Mouse (Mus musculus) heart, postnatal 36 days (tissue): ENCODE results near the gene Hist2h2ac. TPM values are rescaled to one million over a fixed set of nuclear protein-coding genes. Genes with fewer than 3 reads are reported as not detected.
"Not testable (repeated sequence)": the region's sequence is repeated elsewhere in the genome, so short reads cannot be mapped to it uniquely, and the experiment has no call there.

ENCODE experiments used
- DNase-seq, 2 experiments: peaks; one replicate each; pipeline ENCODE4 v3.0.0; 2021 to 2022
- intact Hi-C: fragments of 180-260 bp; cut with DNase I; formaldehyde crosslinking; loops from one replicate; pipeline ENCODE4 v1.15.1; 2025
- total RNA-seq, 2 experiments: library from RNA; stranded (reverse); gene quantifications; 2 replicates each; pipeline ENCODE4 v1.2.3; 2021

Gene Hist2h2ac
- total RNA-seq, 2 experiments from 2014 or later, result 32.1 to 35.4 TPM

DNA sequence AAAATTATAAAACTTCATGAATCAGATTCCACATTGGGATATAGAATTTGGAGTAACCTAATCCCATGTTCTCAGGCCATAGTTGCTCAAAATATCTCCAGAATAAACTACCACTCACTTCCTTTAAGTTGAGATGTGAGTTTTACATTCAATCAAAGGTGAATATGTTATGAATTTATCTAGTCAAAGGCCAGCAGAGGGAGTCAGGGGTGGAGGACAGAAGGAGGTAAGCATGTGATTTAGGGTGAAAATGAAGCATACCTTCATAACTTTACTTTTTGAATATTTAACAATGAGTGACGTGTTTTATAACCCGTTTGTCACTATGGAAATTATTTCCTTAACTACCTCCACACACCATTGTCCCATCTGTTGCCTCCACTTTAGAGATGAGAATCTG, 14.2 kb upstream of the Hist2h2ac start:
- intact Hi-C loops, result no loop called here
- DNase-seq, result no peak

DNA sequence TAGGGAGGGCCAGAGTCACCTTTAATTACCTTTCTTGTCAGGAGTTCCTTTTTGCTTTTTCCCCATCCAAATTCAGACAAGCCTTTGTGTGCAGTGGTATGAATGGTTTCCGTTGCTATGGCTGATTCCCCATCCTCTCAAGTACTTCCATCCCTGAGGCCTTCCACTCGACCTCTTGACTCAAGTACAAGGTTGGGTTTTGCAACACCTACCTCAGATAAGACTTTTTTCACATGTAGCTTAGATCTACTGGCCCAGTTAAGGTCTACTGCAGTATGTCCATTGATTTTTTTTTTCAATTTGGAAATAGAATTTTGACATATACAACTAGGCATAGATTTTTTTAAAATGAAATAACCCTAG, 11.1 kb upstream of the Hist2h2ac start:
- intact Hi-C loops, result no loop called here
- DNase-seq, result no peak

DNA sequence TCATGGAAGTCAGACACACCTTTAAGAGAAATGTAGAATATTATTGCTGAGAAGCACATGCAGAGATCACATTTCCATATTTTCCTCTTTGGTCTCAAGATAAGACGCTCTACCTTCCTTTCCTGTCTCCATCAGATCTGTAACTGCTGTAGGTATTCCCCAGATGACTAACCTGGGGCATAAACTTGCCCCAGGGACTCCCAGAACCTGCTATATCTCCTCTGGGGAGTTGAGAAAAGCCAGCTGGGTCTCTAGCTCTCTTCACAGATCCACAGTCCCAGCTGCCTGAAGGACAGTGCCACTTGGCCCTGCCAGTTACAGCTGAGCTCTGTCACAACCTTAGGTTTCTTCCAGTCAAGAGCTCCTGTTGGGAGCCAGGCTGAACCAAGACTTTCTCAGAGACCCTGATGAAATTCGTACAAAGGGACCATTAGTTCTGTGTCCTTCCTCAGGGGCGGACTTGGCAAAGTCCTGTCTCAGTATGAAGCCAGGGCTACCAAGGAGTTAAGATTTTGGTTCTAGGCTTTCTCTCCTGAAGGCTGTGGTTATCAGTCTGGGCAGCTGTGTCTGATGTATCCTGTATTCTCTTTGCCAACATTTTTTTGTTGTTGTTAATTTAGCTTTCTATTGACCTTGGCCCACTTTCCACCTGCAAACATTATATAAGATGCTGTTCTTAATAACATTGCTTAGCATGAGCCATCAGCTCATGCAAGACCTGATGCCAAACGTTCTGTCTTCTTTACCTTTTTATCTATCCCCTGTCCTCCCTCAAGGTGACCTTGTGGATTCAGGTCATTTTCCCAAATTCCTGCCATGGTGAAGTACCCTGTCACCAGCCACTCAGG, 10.5 kb upstream of the Hist2h2ac start:
- intact Hi-C loops, result no loop called here
- DNase-seq, result no peak

DNA sequence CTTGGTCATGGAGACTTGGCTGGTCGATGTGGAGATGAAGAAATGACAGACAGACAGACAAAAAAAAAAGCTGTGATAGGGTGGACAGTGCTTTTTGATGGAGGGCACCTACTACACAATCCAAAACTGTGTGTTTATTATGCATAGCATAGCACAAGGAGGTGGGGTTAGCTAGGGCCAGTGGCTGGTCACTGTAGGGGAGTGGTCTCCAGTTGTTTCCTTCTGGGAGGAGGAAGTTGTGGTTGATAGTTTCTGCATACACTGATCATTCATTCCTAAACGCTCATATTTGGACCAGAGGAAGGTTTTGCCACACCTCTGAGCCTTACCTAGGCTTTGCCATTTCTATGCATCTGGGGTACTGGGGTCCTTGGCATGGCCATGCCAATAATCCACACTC, 9.7 kb upstream of the Hist2h2ac start:
- intact Hi-C loops, result no loop called here
- DNase-seq, result no peak

DNA sequence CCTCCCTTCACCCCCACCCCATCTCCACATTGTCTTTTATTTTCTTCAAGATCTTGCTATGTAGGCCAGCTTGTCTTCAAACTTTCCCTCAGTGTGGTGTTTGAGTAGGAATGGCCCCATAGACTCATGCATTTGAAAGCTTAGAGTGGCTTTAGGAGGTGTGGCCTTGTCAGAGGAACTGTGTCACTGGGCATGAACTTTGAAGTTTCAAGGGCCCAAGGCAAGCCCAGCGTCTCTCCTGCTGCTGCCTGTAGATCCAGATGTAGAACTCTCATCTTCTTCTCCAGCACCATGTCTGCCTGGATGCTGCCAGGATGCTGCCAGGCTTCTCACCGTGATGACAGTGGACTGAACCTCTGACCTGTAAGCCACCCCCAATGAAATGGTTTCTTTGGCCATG, 8.1 kb upstream of the Hist2h2ac start:
- intact Hi-C loops, result no loop called here

DNA sequence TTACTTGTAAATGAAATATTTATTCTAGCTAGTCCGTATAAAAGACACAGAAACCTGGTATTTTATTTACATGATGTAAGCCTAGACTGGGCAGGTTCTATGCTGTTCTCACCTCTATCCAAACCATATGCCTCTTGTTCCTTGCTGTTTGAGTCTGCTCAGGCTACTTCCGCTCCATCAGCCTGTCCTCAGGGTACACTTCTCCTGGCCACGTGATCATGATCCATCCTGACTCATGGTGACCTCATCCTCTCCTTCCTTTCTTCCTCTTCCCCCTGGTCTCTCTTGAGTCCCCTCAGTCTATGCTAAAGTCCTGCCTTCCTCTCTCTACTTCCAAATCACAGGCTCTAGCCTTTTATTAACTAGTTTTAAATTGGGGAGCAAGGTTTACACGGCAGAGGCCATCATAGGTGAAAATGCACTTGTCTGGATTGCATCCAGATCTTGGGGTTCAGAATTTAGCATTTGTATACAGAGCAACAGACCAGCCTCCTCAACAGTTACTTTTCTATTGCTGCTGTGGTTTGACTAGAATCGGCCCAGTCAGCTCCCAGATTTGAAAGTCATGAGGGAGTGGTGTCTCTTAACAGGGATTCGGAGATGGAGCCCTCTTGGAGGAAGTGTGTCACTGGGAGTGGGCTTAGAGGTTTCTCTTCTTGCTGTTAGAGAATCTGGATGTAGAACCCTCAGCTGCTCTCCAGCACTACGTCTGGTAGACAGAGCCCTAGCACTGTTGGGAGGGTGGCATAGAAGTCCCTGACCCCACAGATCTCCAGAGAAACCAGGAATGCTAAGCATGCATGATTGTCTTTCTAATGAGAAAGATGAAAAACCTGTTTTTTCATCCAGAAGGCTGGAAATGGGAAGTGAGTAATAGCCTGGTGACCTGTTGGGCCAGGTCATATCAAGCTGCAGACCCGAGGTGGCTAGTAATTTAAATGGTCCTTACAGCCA, 6.3 kb upstream of the Hist2h2ac start:
- DNase-seq, result peak in 1 of 2 experiments; percentile 18
- intact Hi-C loops, result no loop called here

More for the DNA sequence above, 8.1 kb upstream of the Hist2h2ac start:
- no peak for DNase-seq

- no peak for DNase-seq
Measured at GRCm38 (mm10) chr3:96225421-96225820, 4.7 kb upstream of the Hist2h2ac start.

GRCm38 (mm10) chr3:96222774-96223173, 2.1 kb upstream of the Hist2h2ac start:
- intact Hi-C loops, result no loop called here
- DNase-seq, result no peak

More at GRCm38 (mm10) chr3:96225421-96225820, 4.7 kb upstream of the Hist2h2ac start:
- intact Hi-C loops, result no loop called here

- peak in 1 of 2 experiments; percentile 33 for DNase-seq
- intact Hi-C loops, result loop anchor here (2.0 kb wide), 2 partner anchors 15 to 41 kb away; partner anchors contain the start of gene Hist2h4
Measured at GRCm38 (mm10) chr3:96221640-96222038, 959 bp upstream of the Hist2h2ac start.

DNA sequence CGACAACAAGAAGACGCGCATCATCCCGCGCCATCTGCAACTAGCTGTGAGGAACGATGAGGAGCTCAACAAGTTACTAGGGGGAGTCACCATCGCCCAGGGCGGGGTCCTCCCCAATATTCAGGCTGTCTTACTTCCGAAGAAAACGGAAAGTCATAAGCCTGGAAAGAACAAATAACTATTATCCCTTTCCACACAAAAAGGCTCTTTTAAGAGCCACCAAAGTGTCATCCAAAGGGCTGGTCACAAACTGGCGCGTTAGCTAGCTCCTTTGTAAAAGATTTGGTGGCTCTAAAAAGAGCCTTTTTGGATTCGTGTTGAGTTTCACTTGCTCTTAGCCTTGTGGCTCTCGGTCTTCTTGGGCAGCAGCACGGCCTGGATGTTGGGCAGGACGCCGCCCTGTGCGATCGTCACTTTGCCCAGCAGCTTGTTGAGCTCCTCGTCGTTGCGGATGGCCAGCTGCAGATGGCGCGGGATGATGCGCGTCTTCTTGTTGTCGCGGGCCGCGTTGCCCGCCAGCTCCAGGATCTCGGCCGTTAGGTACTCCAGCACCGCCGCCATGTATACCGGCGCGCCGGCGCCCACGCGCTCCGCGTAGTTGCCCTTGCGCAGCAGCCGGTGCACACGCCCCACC, 432 bp downstream of the Hist2h2ac start:
- intact Hi-C loops, result loop anchor here (2.0 kb wide), 2 partner anchors 17 to 43 kb away; partner anchors contain the start of gene Hist2h4
- peak; percentile 42 to 87 for DNase-seq

DNA sequence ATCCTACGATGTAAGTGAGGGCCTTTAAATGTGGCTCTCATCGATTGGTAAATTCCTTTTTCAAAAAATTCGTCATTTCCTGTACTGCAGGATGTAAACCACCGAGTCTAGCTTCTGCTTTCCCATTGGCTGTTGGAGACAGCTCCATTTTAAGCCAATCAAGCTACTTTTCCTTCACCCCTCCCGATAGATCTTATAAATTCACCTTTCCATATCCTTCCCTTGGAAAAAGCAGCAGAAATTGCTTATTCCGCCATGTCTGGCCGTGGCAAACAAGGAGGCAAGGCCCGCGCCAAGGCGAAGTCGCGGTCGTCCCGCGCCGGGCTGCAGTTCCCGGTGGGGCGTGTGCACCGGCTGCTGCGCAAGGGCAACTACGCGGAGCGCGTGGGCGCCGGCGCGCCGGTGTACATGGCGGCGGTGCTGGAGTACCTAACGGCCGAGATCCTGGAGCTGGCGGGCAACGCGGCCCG, 984 bp downstream of the Hist2h2ac start, which contains the start of the genes Bola1 and Hist2h2ab:
Gene Bola1 (minus strand): TSS at position 49 of the 470 bp plus-strand sequence.
Gene Hist2h2ab (plus strand): TSS at position 205 of the 470 bp plus-strand sequence.
- peak; percentile 72 to 88 for DNase-seq
- intact Hi-C loops, result loop anchor here (2.0 to 5.0 kb wide), 4 partner anchors 17 to 152 kb away; partner anchors contain the start of genes Hist2h4 and Sf3b4

GRCm38 (mm10) chr3:96219191-96219641, 1.5 kb downstream of the Hist2h2ac start:
- intact Hi-C loops, result loop anchor here (2.0 to 5.0 kb wide), 2 partner anchors 46 to 152 kb away; partner anchors contain the start of gene Sf3b4
- peak; percentile 37 to 50 for DNase-seq

- intact Hi-C loops, result no loop called here
- DNase-seq, result no peak
Measured at GRCm38 (mm10) chr3:96209242-96209641, 11.4 kb downstream of the Hist2h2ac start.

DNA sequence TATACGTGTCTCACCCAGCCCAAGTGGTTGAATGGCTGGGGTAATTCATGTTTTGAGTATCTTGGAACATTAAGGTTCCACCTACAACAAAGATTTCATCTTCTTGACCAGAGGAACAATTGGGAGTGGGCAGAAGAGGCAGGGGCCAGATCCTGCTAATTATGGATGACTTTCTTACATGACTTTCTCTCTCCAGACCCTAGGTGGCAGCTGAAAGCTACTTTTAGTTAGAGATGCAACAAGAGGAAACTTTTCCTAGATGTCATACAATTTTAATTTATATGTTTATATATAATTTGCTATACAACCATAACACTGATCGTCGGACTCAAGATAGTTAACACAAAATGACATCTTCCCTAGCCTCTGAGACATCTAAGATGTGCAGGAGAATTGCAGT, 12.9 kb downstream of the Hist2h2ac start:
- intact Hi-C loops, result no loop called here
- no peak for DNase-seq

GRCm38 (mm10) chr3:96199731-96200130, 20.9 kb downstream of the Hist2h2ac start:
- no peak for DNase-seq
- intact Hi-C loops, result no loop called here

GRCm38 (mm10) chr3:96198601-96199251, 22.0 kb downstream of the Hist2h2ac start:
- intact Hi-C loops, DNase-seq: not testable (repeated sequence)

DNA sequence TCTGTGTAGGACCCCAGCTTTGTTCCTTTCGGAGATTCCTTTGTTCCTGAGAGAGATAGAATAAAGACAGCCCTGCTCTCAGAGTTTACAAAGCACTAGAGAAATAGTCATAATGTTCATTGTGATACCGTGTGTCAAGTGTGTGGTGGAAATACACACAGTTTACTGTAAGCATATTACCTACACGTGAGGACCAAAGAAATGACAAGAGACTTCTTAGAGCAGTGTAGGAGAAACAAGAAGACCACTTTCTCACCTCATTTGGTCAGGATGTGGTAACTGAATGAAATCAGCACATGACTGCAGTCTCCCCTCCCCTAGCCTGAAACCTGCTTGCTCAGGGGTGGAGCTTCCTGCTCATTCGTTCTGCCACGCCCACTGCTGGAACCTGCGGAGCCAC, 22.5 kb downstream of the Hist2h2ac start:
- no peak for DNase-seq
- intact Hi-C loops, result no loop called here

DNA sequence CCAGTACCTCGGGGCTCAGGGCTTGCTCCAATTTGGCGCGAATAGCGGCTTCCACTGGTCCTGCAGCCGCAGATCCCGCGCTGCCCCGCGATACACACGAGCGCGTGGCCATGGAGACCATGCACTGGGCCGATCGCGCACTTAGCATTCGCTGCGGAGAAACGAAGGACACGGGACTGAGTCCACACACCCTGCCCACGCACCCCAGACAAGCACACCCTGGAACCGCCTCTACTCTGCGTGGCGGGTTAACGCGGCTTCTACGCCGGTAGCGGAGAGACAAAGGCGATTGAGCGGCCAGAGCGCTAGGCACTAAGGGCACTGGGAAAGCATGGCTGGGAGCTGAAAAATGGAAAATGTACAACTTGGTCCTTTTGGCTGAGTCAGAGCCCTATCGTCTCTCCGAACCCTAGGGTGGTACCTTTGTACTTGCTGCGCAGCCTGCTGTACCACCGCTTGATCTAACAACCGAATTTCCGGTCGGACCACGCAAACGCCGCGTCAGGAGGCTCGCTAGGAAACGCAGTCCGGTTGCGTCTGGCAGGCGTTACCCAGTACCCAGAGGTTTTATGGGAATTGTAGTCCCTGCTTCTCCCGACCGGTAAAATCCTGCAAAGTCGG, 23.4 kb downstream of the Hist2h2ac start:
- intact Hi-C loops, result no loop called here
- DNase-seq, result peak; percentile 85
